Mouse (Mus musculus): Measurements from ENCODE around the gene Rasd2. TPM values are rescaled to one million over a fixed set of nuclear protein-coding genes. Genes with fewer than 3 reads are reported as not detected.
A peak's percentile ranks its signal among the peaks of the same experiment; 100 is the strongest.

The Rasd2 gene
- total RNA-seq (2022), result 10 to 100 TPM in 1 of 4 experiments, 1 to 10 TPM in 3; 4.2 to 11.3 (median 6.2) TPM

GRCm38 (mm10) chr8:75213686-75214085 lies at the start of gene Rasd2:
Rasd2 (plus strand) TSS chr8:75213944.
- DNase-seq (ENCODE audit: low spot score), result no peak

GRCm38 (mm10) chr8:75169363-75169762 lies 44.4 kb upstream of the Rasd2 start:
- DNase-seq (ENCODE audit: low spot score), result no peak

GRCm38 (mm10) chr8:75172009-75172685 lies 41.6 kb upstream of the Rasd2 start:
- no peak for DNase-seq (ENCODE audit: low spot score)

GRCm38 (mm10) chr8:75193022-75193421 lies 20.7 kb upstream of the Rasd2 start:
- no peak for DNase-seq (ENCODE audit: low spot score)

DNA sequence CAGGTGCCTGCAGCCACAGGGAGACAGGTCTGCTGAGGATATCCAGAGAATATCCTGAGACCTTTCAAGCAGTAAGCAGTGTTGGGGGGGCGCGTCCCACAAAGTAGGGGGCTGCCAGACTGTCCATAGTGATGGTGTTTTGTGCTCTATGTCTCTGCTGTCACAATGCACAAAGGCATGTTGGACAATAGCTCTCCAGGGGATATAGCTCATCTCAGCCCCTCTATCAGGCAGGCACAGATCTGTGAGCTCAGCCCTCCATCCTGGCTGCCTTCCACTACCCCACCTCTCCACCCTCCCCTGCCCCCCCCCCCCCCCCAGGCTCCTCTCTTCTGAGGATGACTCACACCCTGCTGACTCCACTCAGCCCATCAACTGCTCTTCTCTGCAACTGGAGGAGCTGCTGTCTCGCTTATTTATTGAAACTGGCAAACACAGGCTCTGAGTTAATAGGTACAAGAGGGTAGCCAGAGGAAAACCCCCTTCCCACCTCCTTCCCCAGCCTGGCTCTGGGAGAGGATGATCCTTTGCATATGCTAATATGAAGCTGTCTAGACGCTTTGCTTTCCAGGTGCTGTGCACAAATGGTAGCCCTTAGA lies 19.2 kb upstream of the Rasd2 start:
- DNase-seq (ENCODE audit: low spot score), result no peak

DNA sequence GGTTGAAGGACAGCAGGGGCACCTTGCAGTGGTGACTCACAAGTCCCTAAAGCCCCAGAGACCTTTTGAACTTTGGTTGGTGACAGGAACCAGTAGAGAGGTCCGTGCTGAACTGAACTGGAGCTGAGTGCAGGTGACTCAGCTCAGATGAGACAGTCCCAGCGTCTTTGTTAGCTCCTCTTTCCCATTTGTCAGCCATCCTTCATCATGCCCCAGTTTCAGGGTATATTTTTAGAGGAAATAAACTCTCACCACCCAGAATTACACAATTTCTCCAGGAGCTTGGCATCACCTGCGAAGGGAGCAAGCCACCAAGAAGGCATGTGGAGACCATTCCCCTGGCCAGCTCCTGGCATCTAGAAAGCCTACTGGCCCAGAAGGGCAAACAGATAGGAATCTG lies 16.6 kb upstream of the Rasd2 start:
- DNase-seq (ENCODE audit: low spot score), result no peak

DNA sequence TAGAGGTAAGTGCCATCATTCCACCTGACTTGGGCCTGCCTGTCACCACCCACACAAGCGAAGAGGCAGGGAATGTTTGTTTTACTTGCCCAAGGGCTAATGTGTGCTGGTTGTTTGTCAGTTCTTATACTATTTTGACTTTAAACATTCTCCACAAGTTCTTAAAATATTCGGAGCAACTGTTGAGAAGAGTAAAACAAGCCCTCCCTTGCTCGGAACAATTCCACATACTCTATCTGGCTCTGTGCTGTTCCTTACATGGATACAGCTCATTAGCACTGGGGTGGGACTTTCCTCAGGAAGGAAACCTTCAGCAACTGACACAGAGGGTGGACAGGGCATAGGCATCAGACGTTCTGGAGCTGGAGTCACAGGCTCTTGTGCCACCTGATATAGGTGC lies 15.9 kb upstream of the Rasd2 start:
- DNase-seq (ENCODE audit: low spot score), result no peak

- DNase-seq (ENCODE audit: low spot score), result no peak
These were observed 15.4 kb upstream of the Rasd2 start for GRCm38 (mm10) chr8:75198300-75198699.

- no peak for DNase-seq (ENCODE audit: low spot score)
These were observed 14.6 kb upstream of the Rasd2 start for GRCm38 (mm10) chr8:75198988-75199765.

- DNase-seq (ENCODE audit: low spot score), result no peak
These were observed 13.8 kb upstream of the Rasd2 start for GRCm38 (mm10) chr8:75199914-75200313.

- no peak for DNase-seq (ENCODE audit: low spot score)
These were observed 11.6 kb upstream of the Rasd2 start for GRCm38 (mm10) chr8:75202041-75202656.

GRCm38 (mm10) chr8:75202913-75203312 lies 10.8 kb upstream of the Rasd2 start:
- DNase-seq (ENCODE audit: low spot score), result no peak

GRCm38 (mm10) chr8:75203420-75203819 lies 10.3 kb upstream of the Rasd2 start:
- no peak for DNase-seq (ENCODE audit: low spot score)

- no peak for DNase-seq (ENCODE audit: low spot score)
These were observed 9.4 kb upstream of the Rasd2 start for GRCm38 (mm10) chr8:75204190-75204868.

DNA sequence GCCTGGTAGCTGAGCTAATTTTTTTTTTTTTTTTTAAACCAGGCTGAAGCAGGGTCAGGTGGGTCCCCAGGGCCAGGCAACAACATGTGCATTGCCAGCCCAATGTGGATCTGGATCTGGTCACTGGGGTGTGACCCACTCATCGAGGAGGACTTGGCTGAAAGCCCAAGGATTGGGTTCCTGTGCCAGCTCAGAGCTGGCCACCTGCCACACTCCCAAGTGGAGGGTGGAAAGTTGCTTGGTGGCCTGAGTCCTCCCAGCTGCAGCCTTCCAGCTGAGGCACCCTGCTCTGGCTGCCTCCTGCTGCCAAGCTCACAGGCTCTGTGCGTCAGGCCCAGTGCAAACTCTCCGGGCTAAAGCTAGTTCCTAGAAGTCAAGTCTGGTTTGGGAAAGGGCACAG lies 2.3 kb upstream of the Rasd2 start:
- no peak for DNase-seq (ENCODE audit: low spot score)

- peak; percentile 75 for DNase-seq (ENCODE audit: low spot score)
These were observed 975 bp upstream of the Rasd2 start for GRCm38 (mm10) chr8:75212631-75213306.

DNA sequence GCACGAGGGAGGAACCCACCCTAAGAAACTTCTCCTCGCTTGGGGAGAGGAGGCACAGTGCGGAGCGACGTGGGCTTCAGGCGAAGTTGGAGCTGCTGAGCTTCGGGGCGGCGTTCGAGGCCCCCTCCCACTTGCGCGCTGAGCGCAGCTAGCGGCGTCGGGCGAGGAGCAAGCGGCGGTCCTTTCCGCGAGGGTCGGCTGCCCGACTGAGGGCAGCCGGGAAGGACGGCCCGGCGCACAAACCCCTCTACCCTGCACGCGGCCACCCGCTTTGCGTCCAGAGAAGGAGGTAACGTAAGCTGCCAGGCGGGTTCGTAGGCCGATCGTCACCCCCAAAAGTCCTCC lies 465 bp upstream of the Rasd2 start:
- DNase-seq (ENCODE audit: low spot score), result no peak

GRCm38 (mm10) chr8:75215046-75215445 lies 1.3 kb downstream of the Rasd2 start:
- no peak for DNase-seq (ENCODE audit: low spot score)

DNA sequence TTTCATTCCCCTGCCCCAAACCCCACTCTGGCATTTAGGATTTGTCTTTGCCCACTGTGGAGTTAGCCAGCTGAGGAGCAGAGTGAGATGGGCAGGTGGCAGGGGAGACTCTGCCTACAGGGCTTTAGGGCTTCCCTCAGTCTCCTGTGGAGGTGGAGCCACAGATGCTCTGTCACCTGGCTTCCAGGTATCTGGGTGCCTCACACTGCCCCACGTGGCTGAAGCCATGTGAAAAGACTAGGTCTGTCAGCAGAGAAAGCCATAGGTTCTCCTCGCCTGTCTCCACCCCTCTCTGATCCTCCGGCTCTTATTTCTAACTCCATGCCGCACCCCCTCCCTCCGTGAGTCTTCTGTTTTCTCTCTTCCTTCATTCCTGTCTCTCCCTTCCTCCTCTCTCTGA lies 2.2 kb downstream of the Rasd2 start:
- DNase-seq (ENCODE audit: low spot score), result no peak

GRCm38 (mm10) chr8:75216886-75217285 lies 3.1 kb downstream of the Rasd2 start:
- DNase-seq (ENCODE audit: low spot score), result no peak

- peak; percentile 74 for DNase-seq (ENCODE audit: low spot score)
These were observed 4.2 kb downstream of the Rasd2 start for GRCm38 (mm10) chr8:75217969-75218368.
